Mouse (Mus musculus): Measurements from ENCODE around the gene Fos.

Fos gene

DNA sequence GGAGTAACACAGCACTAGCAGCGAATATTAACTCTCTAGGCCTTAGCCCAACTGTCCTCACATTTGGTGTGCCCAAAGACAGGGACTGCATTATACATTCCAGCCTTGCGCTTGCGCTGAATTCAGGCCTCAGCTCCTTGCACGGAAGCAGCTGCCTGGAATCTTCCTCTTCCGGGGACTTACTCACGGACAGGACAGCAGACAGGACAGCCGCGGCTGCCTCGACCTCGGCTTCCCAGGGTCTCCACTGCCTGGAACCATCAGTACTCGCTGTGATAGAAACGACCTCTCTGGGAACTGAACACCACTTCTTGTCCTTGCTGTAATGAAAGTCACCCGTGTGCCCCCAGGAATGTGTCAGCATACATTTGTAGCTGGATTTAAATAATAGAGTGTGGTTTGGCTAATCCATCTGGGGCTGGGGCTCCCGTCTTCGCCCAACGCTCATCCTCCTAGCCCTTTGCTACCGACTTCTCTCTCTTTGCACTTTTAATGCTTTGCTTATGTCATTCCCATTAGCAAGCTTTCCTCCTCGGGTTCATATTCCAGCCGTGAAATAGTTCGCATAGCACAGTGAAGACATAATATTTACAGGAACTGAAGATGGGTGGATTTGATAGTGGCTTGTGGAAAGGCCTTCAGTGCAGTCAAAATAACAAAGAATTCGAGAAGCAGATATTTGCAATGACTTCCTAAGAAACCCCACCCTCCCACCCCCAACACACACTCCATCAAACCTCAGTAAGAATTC lies 11.6 kb upstream of the Fos start:
- no peak for DNase-seq (ENCODE audit: low read depth, low spot score)

DNA sequence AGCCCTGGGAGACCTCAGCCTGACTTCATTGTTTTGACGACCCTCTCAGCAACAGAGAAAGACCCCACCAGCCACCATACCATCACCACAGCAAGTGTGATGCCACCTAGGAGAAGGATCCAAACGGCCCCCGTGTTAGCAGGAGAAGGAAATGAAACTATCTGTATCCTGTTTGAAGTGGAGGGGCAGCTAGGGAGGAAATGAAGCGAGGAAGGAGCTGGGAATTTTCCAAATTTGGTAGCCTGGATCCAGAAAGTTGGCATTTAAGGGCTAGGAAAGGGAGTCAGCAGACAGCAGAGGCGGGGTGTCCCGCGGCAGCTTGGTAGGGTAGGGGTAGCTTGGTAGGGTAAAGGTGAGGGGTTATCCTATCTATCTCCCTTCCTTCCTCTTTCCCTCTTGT lies 10.9 kb upstream of the Fos start:
- DNase-seq (ENCODE audit: low read depth, low spot score), result no peak

DNA sequence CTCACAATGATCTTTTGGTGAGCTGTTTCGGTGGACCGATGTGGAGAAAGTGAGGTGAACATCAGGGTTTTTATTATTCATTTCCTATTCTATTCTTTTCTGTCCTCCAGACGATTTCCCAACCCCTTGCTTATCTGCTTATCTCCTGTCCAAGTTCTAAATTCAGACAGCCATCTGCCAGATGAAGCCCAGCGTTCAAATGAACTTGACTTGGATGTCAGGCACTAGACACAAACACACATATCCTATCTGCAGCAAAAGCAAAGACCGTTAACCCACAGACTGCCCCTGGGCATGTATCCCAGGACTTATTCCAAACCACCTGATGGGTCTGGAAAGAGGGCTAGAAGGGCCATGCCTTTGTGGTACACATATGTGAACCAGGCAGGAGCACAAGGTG lies 9.3 kb upstream of the Fos start:
- DNase-seq (ENCODE audit: low read depth, low spot score), result no peak

DNA sequence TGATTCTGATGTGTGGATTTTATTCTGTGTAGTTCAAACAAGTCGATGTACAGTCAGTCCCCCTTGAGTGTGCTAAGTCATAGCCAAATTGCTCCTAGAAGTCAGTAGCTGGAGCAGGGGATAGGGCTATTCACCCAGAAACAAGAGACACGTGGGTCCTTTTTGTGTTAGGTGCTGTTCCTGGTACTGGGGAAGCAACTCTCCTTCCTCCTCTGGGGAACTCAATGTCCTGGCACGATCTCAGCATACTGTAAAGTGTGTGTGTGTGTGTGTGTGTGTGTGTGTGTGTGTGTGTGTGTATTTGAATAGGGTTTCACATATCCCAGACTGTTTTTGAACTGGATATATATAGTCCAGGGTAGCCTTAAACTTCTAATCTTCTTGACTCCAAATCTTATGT lies 8.8 kb upstream of the Fos start:
- no peak for DNase-seq (ENCODE audit: low read depth, low spot score)

DNA sequence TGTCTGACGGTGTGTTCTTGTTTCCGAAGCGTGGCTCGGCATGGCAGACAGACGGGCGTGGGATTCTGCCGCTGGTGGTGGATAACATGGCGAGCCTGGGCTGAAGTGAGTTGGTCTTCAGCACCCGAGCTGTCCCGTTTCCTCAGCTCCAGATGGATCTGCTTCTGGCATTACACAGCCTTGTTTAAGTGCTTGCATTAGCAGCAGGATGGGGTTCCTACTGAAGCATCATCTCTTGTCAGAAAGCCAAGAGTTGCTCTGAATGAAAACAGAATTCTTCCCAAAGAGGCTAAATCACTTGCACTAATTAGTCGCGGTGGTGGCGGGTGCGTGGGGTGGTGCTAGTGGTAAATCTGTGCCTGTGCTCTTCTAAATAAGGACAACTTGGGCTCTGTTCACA lies 5.8 kb upstream of the Fos start:
- DNase-seq (ENCODE audit: low read depth, low spot score), result no peak

DNA sequence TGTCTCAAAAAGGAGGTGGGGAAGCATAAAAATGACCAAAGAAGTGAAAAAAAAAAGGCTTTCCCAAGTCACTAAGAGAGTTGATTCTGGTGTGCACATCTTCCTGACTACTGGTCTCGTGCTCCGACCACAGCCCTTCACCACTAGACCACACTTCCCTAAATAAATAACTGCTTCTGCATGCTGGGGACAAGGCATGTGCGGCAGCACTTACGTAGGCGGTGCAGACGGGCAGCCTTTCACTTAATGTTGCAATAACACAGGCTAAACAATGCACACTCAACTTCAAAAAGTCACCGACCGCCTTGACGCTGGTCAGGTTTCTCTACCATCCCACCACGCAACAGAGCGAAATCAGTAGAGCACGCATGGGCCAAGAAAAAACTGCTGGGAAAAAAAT lies 5.0 kb upstream of the Fos start:
- DNase-seq (ENCODE audit: low read depth, low spot score), result no peak

DNA sequence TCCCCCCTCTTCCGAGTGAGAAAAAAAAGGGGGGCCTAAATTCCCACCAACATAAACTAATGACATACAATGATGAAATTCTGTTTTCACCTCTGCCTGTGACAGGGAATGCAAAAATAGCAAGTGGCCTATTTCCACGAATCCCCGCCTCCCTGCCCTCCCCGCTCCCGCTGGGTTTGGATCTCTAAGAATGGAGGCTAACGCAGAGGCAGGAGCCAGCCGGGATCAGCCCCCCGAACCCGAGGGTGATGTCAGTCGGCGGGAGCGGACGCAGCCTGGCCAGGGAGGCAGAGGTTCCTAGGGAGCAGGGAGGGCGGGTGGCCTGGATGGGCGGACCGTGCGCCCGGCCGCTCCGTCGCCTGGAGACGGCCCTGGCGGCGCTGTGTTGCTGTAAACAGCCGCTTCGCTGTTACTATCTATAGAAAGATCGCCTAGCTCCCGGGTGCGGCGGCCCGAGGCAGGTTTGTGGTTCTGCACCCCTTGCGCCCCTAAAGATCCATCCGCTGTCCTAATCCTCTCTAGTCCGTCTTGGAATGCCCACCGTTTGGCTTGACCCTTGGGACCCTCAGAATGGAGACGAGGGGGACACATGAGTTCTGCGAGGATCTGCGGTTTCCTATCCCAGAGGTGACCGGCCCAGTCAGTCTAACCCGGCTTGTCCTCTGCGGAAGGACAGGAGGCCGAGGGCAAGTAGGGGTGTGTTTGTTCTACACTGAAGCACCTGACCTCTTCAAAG lies 1.6 kb upstream of the Fos start:
- peak; percentile 77 for DNase-seq (ENCODE audit: low read depth, low spot score)

DNA sequence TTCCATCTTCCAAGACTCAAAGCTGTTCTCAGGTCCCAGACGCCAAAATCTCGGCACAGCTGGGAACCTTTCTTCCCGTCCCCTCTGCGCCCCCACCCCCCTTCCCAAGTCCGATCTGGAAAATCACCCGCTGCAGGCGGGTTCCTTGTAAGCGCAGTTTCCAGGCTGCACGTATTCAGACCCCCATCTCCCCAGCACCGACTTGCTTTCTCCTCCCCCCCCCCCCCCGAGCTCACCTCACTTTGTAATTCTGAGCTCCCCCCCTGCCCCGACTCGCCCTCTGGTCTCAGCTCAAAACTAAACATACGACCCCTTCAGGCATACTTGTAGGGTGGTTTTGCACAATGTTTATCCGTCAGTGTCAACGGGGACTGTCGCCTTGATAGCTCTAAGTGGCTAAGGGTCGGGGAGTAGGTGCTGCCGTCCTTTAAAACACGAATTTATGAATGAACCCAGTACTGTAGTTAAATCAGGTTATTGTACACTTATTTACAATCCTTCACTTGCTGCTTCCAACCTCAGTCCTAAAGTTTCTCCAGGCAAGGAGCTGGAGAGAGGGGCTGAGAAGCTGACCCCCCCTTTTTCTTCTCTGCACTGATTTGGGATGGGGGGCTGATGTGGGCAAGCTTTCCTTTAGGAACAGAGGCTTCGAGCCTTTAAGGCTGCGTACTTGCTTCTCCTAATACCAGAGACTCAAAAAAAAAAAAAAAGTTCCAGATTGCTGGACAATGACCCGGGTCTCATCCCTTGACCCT lies 857 bp upstream of the Fos start:
- no peak for DNase-seq (ENCODE audit: low read depth, low spot score)

DNA sequence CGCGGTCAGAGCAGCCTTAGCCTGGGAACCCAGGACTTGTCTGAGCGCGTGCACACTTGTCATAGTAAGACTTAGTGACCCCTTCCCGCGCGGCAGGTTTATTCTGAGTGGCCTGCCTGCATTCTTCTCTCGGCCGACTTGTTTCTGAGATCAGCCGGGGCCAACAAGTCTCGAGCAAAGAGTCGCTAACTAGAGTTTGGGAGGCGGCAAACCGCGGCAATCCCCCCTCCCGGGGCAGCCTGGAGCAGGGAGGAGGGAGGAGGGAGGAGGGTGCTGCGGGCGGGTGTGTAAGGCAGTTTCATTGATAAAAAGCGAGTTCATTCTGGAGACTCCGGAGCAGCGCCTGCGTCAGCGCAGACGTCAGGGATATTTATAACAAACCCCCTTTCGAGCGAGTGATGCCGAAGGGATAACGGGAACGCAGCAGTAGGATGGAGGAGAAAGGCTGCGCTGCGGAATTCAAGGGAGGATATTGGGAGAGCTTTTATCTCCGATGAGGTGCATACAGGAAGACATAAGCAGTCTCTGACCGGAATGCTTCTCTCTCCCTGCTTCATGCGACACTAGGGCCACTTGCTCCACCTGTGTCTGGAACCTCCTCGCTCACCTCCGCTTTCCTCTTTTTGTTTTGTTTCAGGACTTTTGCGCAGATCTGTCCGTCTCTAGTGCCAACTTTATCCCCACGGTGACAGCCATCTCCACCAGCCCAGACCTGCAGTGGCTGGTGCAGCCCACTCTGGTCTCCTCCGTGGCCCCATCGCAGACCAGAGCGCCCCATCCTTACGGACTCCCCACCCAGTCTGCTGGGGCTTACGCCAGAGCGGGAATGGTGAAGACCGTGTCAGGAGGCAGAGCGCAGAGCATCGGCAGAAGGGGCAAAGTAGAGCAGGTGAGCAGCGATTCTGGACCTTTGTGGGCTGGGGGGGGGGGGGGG lies 875 bp downstream of the Fos start:
- DNase-seq (ENCODE audit: low read depth, low spot score), result peak; percentile 56

DNA sequence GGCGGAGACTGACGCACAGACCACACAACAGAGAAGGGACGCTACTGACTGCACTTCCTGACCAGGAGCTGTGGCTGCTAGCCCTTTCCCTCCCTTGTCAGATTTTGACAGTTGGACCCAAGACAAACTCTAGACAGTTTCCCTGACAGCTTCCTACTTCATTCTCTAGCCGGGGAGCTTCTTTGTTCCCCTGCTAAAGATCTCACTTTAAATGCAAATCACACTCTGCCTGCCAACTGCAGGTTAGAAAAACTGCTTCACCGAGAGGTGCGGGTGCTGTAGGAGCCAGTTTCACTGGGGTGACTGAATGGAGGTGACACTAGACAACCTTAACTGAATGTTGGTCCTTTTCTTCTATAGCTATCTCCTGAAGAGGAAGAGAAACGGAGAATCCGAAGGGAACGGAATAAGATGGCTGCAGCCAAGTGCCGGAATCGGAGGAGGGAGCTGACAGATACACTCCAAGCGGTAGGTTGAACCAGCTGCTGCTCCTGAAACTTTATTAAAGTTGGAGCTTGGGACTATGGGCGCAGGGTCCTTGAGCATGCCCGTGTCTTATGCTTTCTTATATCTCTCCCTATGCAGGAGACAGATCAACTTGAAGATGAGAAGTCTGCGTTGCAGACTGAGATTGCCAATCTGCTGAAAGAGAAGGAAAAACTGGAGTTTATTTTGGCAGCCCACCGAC lies 1.7 kb downstream of the Fos start:
- DNase-seq (ENCODE audit: low read depth, low spot score), result no peak

DNA sequence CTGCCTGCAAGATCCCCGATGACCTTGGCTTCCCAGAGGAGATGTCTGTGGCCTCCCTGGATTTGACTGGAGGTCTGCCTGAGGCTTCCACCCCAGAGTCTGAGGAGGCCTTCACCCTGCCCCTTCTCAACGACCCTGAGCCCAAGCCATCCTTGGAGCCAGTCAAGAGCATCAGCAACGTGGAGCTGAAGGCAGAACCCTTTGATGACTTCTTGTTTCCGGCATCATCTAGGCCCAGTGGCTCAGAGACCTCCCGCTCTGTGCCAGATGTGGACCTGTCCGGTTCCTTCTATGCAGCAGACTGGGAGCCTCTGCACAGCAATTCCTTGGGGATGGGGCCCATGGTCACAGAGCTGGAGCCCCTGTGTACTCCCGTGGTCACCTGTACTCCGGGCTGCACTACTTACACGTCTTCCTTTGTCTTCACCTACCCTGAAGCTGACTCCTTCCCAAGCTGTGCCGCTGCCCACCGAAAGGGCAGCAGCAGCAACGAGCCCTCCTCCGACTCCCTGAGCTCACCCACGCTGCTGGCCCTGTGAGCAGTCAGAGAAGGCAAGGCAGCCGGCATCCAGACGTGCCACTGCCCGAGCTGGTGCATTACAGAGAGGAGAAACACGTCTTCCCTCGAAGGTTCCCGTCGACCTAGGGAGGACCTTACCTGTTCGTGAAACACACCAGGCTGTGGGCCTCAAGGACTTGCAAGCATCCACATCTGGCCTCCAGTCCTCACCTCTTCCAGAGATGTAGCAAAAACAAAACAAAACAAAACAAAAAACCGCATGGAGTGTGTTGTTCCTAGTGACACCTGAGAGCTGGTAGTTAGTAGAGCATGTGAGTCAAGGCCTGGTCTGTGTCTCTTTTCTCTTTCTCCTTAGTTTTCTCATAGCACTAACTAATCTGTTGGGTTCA lies 2.5 kb downstream of the Fos start:
- no peak for DNase-seq (ENCODE audit: low read depth, low spot score)

DNA sequence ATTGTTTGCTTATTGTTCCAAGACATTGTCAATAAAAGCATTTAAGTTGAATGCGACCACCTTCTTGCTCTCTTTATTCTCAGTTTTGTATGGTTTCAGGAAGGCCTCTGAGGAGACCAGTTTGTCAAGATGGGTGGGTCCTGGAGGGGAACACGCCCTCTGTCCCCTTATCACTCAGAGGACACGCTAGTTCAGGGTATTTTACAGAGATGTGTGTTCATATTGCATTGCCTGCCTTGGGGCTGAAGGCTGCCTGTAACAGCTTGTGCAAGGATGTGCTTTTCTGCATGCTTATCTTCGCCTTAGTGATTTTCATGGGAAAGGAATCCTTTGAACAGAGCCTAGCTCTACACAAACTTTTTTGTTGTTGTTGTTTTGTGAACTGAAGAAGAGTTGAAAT lies 3.5 kb downstream of the Fos start:
- DNase-seq (ENCODE audit: low read depth, low spot score), result no peak

DNA sequence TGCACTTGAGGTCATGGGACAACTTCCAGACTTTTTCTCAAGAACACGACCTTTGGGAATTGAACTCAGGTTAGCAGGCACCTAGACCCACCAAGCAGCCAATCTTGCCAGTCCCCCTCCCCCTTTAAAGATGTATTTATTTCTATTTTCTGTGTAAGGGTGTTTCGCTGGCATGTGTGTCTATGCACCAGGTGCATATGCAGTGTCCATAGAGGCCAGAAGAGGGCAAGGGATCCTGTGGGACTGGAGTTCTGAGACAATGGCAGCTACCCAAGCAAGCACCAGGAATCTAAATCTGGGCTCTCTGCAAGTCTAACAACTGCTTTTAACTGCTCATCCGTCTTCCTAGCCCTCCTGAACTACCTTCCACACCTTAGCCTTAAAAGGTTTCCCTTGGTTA lies 4.1 kb downstream of the Fos start:
- no peak for DNase-seq (ENCODE audit: low read depth, low spot score)

DNA sequence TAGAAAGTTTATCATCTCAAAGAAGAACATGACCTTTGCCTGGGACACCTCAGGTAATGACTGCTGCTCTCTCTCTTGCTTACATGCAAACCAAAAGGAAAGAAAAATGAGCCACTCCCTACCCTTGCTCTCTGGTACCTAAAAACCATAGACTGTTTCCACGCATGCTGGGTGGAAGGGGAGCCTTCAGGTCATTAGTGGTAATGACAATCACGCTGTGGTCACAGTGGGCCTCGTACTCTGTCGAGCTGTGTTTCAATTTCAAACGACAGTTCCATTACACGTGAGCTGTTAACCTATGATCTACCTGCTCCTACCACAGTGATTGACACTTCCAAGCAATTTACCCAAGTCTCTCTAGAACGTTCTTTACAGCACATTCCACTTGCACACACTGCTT lies 5.0 kb downstream of the Fos start:
- no peak for DNase-seq (ENCODE audit: low read depth, low spot score)

DNA sequence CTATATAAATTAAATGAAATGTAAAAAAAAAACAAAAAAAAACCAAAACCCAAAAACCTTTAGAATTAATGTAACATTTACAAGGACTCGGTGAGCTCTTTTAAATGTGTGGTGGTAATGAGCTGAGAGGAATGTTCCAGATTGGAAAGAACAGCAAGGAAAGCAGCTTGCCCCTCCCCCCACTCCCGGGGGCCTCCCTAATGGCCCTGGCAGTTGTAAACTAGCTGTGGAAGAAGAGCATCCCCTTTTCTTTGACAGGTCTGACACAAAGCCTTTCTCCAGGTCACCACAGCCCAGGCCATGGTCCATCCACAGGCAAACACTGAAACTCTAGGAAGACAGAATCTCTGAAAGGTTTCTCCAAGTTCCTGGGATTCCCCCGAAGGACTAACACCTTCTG lies 5.5 kb downstream of the Fos start:
- no peak for DNase-seq (ENCODE audit: low read depth, low spot score)

DNA sequence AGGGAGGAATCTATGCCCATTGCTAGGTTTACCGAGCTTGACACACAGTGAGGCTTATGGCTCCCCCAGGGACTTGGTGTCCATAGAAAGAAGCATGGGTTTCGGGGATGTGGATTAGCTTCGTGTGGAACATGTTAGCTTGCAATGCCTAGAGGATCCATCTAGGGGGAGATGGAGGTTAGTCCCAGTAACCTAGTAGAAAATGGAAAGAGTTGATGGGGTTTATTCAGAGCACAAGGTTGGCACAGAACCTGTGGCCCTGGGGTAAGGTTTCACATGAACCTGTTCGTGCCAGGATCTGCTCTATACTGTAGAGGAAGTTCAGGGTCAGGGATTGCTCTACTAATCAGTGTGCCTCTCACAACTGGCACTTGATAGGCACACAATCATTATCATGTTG lies 9.5 kb downstream of the Fos start:
- DNase-seq (ENCODE audit: low read depth, low spot score), result no peak

DNA sequence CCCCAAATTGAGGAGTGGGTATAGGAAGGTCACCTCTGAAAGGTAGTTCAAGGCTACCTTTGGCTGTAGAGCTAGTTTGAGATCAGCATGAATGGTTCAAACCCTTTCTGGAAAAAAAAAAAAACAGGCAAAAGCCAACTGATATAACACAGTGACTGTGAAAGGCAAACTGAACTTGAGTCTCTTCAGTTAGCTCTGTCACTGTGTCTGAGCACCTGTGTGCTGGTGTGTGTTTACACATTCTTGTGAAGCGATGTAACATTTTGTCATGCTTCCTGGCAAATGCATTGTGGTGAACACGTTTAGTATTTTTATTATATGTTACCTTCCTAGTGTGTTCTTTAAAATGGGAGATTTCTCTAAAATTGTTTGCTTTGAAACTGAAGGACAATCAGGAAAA lies 11.0 kb downstream of the Fos start:
- DNase-seq (ENCODE audit: low read depth, low spot score), result no peak

DNA sequence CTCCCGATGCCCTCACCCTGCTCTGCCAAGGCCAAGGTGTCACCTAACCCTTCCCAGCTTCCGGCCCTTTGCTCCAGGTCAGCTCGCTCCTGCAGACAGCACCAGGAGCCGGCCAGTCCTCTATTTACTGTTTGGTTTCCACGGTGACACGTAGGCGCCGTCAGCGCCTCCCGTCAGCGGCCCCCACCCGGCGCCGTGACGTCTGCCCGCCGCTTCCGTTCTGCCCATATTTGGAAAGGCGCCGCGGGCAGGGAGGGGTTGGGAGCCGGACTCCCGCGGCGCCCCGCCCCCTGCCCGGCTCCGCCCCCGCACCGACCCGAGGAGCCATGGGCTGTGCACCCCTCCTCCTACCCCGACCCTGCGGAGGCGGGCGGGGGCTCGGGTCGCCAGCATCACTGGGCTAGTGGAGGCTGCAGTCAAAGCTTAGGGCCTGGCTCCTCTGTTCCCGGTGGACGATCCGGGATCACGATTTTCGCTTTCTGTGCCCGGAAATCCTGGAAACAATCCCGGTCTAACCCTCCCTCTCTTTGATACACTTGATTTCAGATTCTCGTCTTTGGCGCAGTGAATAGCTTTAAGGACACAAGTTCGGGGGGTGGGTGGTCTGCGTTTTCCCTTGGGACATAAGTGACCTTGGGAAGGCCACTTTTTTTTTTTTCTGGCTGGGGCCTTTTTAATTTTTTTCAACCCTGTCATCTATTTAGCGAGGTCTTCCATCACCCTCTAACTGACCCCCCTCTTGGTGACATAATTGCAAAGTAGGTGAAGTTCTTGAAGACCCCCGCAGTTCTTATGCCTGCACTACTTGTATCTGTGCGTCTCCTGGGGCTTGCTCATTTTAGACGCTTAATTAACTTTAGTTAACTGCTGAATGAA lies 12.4 kb downstream of the Fos start:
- peak; percentile 95 for DNase-seq (ENCODE audit: low read depth, low spot score)

DNA sequence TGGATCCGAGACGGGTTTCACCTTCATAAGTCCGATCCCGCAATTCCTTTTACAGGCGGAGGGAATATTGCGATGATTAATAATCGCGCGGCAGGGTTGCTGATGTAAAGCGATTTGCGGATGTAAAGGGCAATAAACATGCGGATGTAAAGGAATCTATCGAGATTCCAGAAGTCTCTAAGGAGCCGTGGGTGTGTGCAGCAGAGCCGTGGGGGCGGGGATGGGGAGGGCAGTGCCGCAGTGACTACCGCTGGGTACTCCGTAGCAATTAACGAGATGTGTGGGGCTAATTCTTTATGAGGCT lies 13.0 kb downstream of the Fos start:
- DNase-seq (ENCODE audit: low read depth, low spot score), result no peak

Measured in retina, adult 2 months (tissue).